Mouse (Mus musculus) midbrain, embryonic 13.5 days (tissue): ENCODE measurements around the gene Acta2. TPM values are rescaled to one million over a fixed set of nuclear protein-coding genes. Genes with fewer than 3 reads are reported as not detected.

Source experiments
- ATAC-seq: fragments of 200-750 bp; cut with Nextera tagmentation; 2 replicates; pipeline ENCODE4 v1.8.0; 2017; ENCODE audit warnings: mild to moderate bottlenecking, moderate TSS enrichment, moderate library complexity
- H3K27ac ChIP-seq: fragments of 300-500 bp; sonication (generic); 2 replicates; pipeline ENCODE4 v1.5.1; 2015; ENCODE audit warnings: inconsistent platforms, mild to moderate bottlenecking, moderate library complexity
- H3K27me3 ChIP-seq: fragments of 300-500 bp; sonication (generic); 2 replicates; pipeline ENCODE4 v1.6.1; 2015; ENCODE audit warnings: mild to moderate bottlenecking, inconsistent platforms
- H3K36me3 ChIP-seq: fragments of 300-500 bp; sonication (generic); 2 replicates; pipeline ENCODE4 v1.6.1; 2015; ENCODE audit warnings: mild to moderate bottlenecking, inconsistent platforms
- H3K4me1 ChIP-seq: fragments of 300-500 bp; sonication (generic); replicated peaks from 2 replicates; pipeline ENCODE4 v1.6.1; 2015; ENCODE audit warnings: inconsistent platforms
- H3K4me2 ChIP-seq: fragments of 300-500 bp; sonication (generic); replicated peaks from 2 replicates; pipeline ENCODE4 v1.6.1; 2015; ENCODE audit warnings: moderate library complexity, mild to moderate bottlenecking, inconsistent platforms
- H3K4me3 ChIP-seq: fragments of 300-500 bp; sonication (generic); replicated peaks from 2 replicates; pipeline ENCODE4 v1.5.1; 2015; ENCODE audit warnings: mild to moderate bottlenecking, inconsistent platforms
- H3K9ac ChIP-seq: fragments of 300-500 bp; sonication (generic); replicated peaks from 2 replicates; pipeline ENCODE4 v1.6.1; 2015; ENCODE audit warnings: mild to moderate bottlenecking, inconsistent platforms
- H3K9me3 ChIP-seq: fragments of 300-500 bp; sonication (generic); 2 replicates; pipeline ENCODE4 v1.6.1; 2016; ENCODE audit warnings: mild to moderate bottlenecking, inconsistent platforms
- WGBS: fragments of 180-500 bp; shearing (Covaris S2); methylation state at CpG from one replicate; pipeline ENCODE4 v1.1.7; 2015; 5-methylcytosine and 5-hydroxymethylcytosine counted together
- polyA plus RNA-seq: library from polyadenylated mRNA; unstranded; fragments of >200 nt; fragmentation: Nextera tagmentation; extraction: Ambion mirVana; gene quantifications from 2 replicates; pipeline ENCODE4 v1.2.1, GENCODE M21; 2015

Gene Acta2
- polyA plus RNA-seq, 1 experiment from 2014 or later, result 15.2 TPM

DNA sequence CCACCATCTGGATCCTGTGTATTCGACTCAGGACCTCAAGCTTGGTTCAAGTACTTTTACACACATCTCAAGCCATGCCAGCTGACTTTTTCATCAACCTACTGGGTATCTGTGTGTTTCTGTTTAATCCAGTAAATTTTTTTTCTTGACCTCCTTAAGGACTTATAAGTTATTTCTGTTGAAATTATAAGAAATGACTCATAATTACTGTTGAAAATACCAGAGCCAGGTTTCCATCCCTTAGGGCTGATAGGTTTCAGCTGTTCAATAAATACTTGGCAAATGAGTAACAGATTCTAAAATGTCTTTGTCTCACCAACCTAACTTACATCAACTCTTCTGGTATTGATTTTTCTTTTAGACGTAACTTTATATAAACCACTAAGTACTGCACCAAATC, 60.4 kb downstream of the Acta2 start:
- Histone ChIP-seq H3K4me1 (peaks cover 18% of the 10 kb centered on the region), H3K36me3 (no peaks in the 10 kb centered on the region), H3K27me3 (peaks cover 28% of the 10 kb centered on the region), H3K9ac (no peak overlapping the region), H3K9me3 (no peaks in the 10 kb centered on the region), H3K4me3 (no peak overlapping the region), H3K4me2 (no peak overlapping the region), H3K27ac (no peak overlapping the region)
- WGBS, result 78% methylated on average over 2 of the region's 2 CpGs
- ATAC-seq, result no peak

DNA sequence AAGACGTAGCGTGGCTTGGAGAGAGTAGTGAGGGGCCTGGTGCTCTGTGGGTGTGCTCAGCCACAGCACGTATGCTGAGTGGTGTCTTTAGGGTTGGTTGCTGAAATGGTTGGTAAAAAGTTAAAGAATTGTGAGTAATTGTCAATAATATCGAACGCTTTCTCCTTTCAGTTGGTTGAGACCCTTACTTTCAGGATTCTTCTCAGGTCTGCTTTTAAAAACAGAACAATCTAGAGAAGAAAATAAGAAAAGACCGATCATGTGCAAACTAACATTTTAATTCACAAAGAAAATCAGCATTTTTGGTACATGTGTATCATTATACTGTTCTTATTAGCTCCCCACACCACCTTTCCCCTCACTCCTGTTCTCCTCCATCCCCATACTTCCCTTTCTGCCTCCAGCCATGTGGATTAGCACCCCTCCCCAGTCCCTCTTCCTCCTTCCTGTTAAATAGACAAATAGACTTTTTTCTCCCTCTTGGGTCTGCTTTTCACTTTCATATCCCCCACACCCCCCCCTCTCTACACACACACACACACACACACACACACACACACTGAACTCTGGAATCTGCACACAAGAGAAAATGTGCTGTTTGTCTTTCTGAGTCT, 61.2 kb downstream of the Acta2 start:
- H3K27me3 ChIP-seq, result peaks cover 35% of the 10 kb centered on the region
- no peak for ATAC-seq
- H3K36me3 ChIP-seq, result no peaks in the 10 kb centered on the region
- no peak overlapping the region for H3K9ac ChIP-seq
- peak overlapping the region; percentile 92 for H3K4me2 ChIP-seq
- WGBS, result 72% methylated on average over 6 of the region's 6 CpGs
- peaks cover 18% of the 10 kb centered on the region for H3K4me1 ChIP-seq
- H3K9me3 ChIP-seq, result no peaks in the 10 kb centered on the region
- no peak overlapping the region for H3K27ac ChIP-seq
- no peak overlapping the region for H3K4me3 ChIP-seq

DNA sequence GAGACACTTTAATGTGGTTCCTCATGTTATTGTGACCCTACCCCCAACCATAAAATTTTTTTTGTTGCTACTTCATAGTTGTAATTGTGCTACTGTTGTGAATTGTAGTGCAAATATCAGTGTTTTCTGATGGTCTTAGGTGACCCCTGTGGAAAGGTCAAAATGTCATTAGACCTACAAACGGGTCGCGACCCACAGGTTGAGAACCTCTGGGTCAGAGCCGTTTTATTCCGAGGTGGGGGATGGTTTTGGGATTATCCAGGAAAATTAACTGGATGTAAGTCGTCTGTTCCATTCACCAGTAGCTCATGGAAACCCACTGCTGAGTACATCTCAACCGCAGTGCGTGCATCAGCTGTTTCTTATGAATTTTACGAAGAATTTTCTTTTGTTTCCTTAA, 61.7 kb downstream of the Acta2 start:
- Histone ChIP-seq H3K4me1 (peaks cover 18% of the 10 kb centered on the region), H3K9me3 (no peaks in the 10 kb centered on the region), H3K4me3 (peak overlapping the region; percentile 64), H3K36me3 (no peaks in the 10 kb centered on the region), H3K27me3 (peaks cover 40% of the 10 kb centered on the region), H3K9ac (no peak overlapping the region), H3K4me2 (peak overlapping the region; percentile 92), H3K27ac (no peak overlapping the region)
- WGBS, result 48% methylated on average over 9 of the region's 9 CpGs
- ATAC-seq, result no peak

DNA sequence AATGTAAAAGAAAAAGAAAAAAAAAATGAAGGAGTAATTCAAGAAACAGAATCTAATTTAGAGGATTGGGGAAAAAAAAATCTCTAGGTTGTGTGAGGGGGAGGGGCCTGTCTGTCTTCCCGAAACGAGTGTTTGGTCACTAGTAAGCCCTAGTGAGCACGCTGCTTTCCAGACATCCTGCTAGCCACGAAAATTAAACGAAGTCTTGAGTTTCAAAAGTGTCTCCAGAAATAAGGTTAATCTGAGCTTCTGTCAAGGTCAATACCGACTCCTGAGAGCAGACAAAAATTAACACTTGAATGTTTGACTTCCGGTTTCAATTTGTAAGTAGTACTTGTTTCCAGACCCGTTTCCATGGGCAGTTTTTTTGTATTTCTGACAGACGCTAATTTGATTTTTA, 62.2 kb downstream of the Acta2 start:
- Histone ChIP-seq H3K27ac (no peak overlapping the region), H3K9ac (peak overlapping the region; percentile 71; the same call in 1 of the 2 replicates), H3K9me3 (no peaks in the 10 kb centered on the region), H3K36me3 (no peaks in the 10 kb centered on the region), H3K4me1 (peaks cover 18% of the 10 kb centered on the region), H3K27me3 (peaks cover 40% of the 10 kb centered on the region), H3K4me2 (peak overlapping the region; percentile 92), H3K4me3 (peak overlapping the region; percentile 64)
- ATAC-seq, result no peak
- WGBS, result 7% methylated on average over 9 of the region's 9 CpGs

DNA sequence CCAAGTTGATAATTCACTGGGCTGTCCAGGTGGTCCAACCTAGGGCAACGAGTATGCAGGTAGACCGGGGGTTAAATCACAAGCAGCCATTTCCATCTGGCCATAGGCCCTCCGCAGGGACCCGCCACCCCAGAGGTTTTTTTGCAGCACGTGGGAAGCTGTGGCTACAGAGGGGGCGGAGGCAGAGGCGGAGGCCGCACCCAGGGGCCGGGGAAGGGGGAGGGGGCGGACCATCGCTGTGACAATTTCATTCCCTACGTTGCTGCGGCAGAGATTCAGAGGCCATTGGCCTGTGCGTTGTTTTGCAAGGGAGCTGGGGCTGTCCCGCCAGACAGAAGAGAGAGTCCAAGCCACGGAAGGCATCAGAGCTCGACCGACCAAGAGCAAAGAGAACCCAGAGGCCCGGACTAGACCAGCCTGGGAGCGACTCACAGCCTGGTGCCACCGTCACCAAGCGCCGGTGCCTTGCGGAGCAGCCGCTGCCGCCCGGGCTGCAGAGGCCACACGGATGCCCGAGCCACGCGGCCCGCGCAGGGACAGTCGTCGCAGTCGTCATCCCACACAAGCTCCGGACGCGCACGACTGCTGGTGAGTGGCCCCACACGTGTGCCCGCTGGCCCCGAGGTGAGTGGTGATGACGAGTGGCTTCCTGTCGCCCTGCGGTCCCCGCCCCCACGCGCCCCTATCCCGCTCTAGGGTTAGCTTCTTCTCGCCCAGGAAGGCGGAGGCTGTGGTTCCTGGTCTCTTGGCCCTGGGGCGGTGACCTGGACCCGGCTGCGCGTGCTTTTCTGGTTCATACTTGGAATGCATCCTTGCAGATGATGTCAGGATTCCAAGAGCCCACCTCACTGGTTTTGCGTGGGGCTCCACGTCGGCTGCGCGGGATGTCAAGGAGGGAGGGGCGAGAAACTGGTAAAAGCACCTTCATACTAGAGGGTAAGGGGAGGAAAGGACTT, 63.1 kb downstream of the Acta2 start, which contains the start of gene Stambpl1:
TSS of gene Stambpl1 (plus strand) at position 222 of the 956 bp plus-strand sequence.
- Histone ChIP-seq H3K27me3 (peaks cover 48% of the 10 kb centered on the region), H3K9me3 (no peaks in the 10 kb centered on the region), H3K4me1 (peaks cover 18% of the 10 kb centered on the region), H3K27ac (peak within 1 kb of the TSS; percentile 54), H3K4me2 (peak within 1 kb of the TSS; percentile 92), H3K36me3 (no peaks in the 10 kb centered on the region), H3K4me3 (peak within 1 kb of the TSS; percentile 64), H3K9ac (peak within 1 kb of the TSS; percentile 71)
- WGBS, result under 1% methylated on average over 62 of the region's 62 CpGs
- ATAC-seq, result peak; percentile 91

DNA sequence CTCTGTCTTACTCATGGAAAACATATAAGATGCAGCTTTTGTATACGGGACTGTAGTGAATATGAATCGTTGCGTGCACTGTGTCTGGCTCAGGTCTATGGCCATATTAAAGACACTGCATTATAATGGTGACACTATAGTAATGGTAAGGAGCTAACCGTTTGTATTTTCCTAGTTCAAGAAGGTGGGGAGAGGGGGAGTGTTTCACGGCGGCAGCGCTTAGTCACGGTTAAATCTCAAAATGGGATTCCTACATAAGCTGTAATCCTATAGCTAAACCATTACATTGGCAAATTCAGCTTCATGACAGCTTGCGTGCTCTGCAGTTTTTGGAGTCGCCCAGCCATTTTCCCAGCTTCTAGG, 63.8 kb downstream of the Acta2 start:
- no peaks in the 10 kb centered on the region for H3K36me3 ChIP-seq
- peak overlapping the region; percentile 92 for H3K4me2 ChIP-seq
- H3K27me3 ChIP-seq, result peaks cover 49% of the 10 kb centered on the region
- peak overlapping the region; percentile 64 for H3K4me3 ChIP-seq
- 13% methylated on average over 10 of the region's 10 CpGs for WGBS
- ATAC-seq, result peak; percentile 53
- peak overlapping the region; percentile 54; the same call in 1 of the 2 replicates for H3K27ac ChIP-seq
- peaks cover 18% of the 10 kb centered on the region for H3K4me1 ChIP-seq
- no peaks in the 10 kb centered on the region for H3K9me3 ChIP-seq
- H3K9ac ChIP-seq, result peak overlapping the region; percentile 71; the same call in 1 of the 2 replicates

Other genes starting within 250 kb of the Acta2 start
- not detected in 2 replicates for gene Lipk, start 247.3 kb downstream of the Acta2 start, polyA plus RNA-seq
- gene Lipn, start 188.2 kb downstream of the Acta2 start, polyA plus RNA-seq, result not detected in 2 replicates
- gene Lipm, start 154.7 kb downstream of the Acta2 start, polyA plus RNA-seq, result not detected in 2 replicates
- not detected in 2 replicates for gene Ankrd22, start 89.5 kb downstream of the Acta2 start, polyA plus RNA-seq
- 5.1 and 5.9 TPM in 2 replicates for gene Stambpl1, start 63.4 kb downstream of the Acta2 start, polyA plus RNA-seq
- 0.51 and 0.53 TPM in 2 replicates for gene Fas, start 35.1 kb upstream of the Acta2 start, polyA plus RNA-seq
- gene Ch25h, start 219.6 kb upstream of the Acta2 start, polyA plus RNA-seq, result 0.15 and 0.19 TPM in 2 replicates